Mouse (Mus musculus): ENCODE results near the gene Mphosph9.

GRCm38 (mm10) chr5:124293967-124294366 is 33.8 kb downstream of the Mphosph9 start:
- TF ChIP-seq CTCF (IDR thresholded peaks at IDR 0.05; ENCODE audit: extremely low read depth, insufficient read depth, insufficient read length, insufficient replicate concordance), result no peak
- no peak for TF ChIP-seq POLR2A (IDR thresholded peaks at IDR 0.05; ENCODE audit: low read depth, low read length)

All from spleen, adult 2 months (tissue).